Mouse (Mus musculus): ENCODE data around the gene Exo5. TPM values are rescaled to one million over a fixed set of nuclear protein-coding genes. Genes with fewer than 3 reads are reported as not detected.

Gene Exo5
- total RNA-seq, 4 experiments from 2014 or later, result 13.9 to 16.5 (median 14.9) TPM

Small RNA genes lying within 50 kb of the gene (microRNA-seq; reads per million reads assigned to microRNA genes)
- 1.3 to 1.5 reads per million in 2 experiments for gene Mir7015

Other genes with a start within 250 kb of the Exo5 start
- 1 to 10 TPM; 7.5 to 9.1 (median 7.7) TPM for gene Kcnq4, start 176.4 kb downstream of the Exo5 start, total RNA-seq (2022)
- 10 to 100 TPM; 42.4 to 48.9 (median 47.9) TPM for gene Nfyc, start 93.4 kb downstream of the Exo5 start, total RNA-seq (2022)
- gene Rims3, start 70.2 kb downstream of the Exo5 start, total RNA-seq (2022), result 100 to 1,000 TPM; 137 to 160 (median 147) TPM
- gene Zfp69, start 26.7 kb upstream of the Exo5 start, total RNA-seq (2022), result 1 to 10 TPM; 1.5 to 3.0 (median 1.8) TPM
- gene Smap2, start 92.2 kb upstream of the Exo5 start, total RNA-seq (2022), result 100 to 1,000 TPM; 179 to 188 (median 183) TPM
- 1 to 10 TPM; 6.2 to 9.6 (median 6.4) TPM for gene Col9a2, start 114.4 kb upstream of the Exo5 start, total RNA-seq (2022)
- 10 to 100 TPM; 23.0 to 26.1 (median 24.9) TPM for gene Zmpste24, start 173.2 kb upstream of the Exo5 start, total RNA-seq (2022)
- under 1 TPM in 2 of 4 experiments, not detected in 2; 0.58 to 0.66 TPM for gene Tmco2, start 184.2 kb upstream of the Exo5 start, total RNA-seq (2022)